Mouse (Mus musculus) induced T-regulatory cell, adult 2 months (primary cell): ENCODE data around the gene Samd8.

Experiments
- DNase-seq: peaks from one replicate; pipeline ENCODE4 v3.0.0-alpha.2; 2012; ENCODE audit warnings: low read depth

Gene Samd8

GRCm38 (mm10) chr14:21800641-21801040 is 50.3 kb downstream of the Samd8 start:
- DNase-seq: no peak

GRCm38 (mm10) chr14:21801624-21802023 is 51.3 kb downstream of the Samd8 start:
- no peak for DNase-seq

- no peak for DNase-seq
Measured at GRCm38 (mm10) chr14:21802543-21803206, 52.3 kb downstream of the Samd8 start.

- DNase-seq: no peak
Measured at GRCm38 (mm10) chr14:21806203-21806602, 55.9 kb downstream of the Samd8 start.

GRCm38 (mm10) chr14:21806631-21807160 is 56.4 kb downstream of the Samd8 start:
- DNase-seq: no peak

- no peak for DNase-seq
Measured at GRCm38 (mm10) chr14:21808208-21808922, 58.0 kb downstream of the Samd8 start.

GRCm38 (mm10) chr14:21809418-21809817 is 59.1 kb downstream of the Samd8 start:
- DNase-seq: no peak

GRCm38 (mm10) chr14:21811301-21811700 is 61.0 kb downstream of the Samd8 start:
- peak; percentile 7 for DNase-seq

- DNase-seq: peak; percentile 7
Measured at GRCm38 (mm10) chr14:21811744-21812393, 61.5 kb downstream of the Samd8 start.

- peak; percentile 91 for DNase-seq
Measured at GRCm38 (mm10) chr14:21812590-21813162, 62.3 kb downstream of the Samd8 start.

GRCm38 (mm10) chr14:21813216-21813615 is 62.9 kb downstream of the Samd8 start:
- DNase-seq: peak; percentile 49

GRCm38 (mm10) chr14:21813847-21814246 is 63.5 kb downstream of the Samd8 start:
- DNase-seq: peak; percentile 15

- DNase-seq: no peak
Measured at GRCm38 (mm10) chr14:21814606-21815005, 64.3 kb downstream of the Samd8 start.

GRCm38 (mm10) chr14:21816255-21816654 is 65.9 kb downstream of the Samd8 start:
- no peak for DNase-seq

GRCm38 (mm10) chr14:21817453-21817852 is 67.1 kb downstream of the Samd8 start:
- no peak for DNase-seq

GRCm38 (mm10) chr14:21820880-21821505 is 70.7 kb downstream of the Samd8 start:
- no peak for DNase-seq

- no peak for DNase-seq
Measured at GRCm38 (mm10) chr14:21822307-21822706, 72.0 kb downstream of the Samd8 start.

- no peak for DNase-seq
Measured at GRCm38 (mm10) chr14:21822795-21823374, 72.6 kb downstream of the Samd8 start.

- no peak for DNase-seq
Measured at GRCm38 (mm10) chr14:21823897-21824296, 73.6 kb downstream of the Samd8 start.

GRCm38 (mm10) chr14:21824938-21825337 is 74.6 kb downstream of the Samd8 start, which contains the start of gene Vdac2:
Vdac2 (plus strand) TSS chr14:21825238.
- no peak for DNase-seq

GRCm38 (mm10) chr14:21825786-21826491 is 75.6 kb downstream of the Samd8 start:
- no peak for DNase-seq
